Mouse (Mus musculus) frontal cortex, postnatal 10 days (tissue): ENCODE data around the gene Csrp1.

Source experiments
- DNase-seq, 2 experiments: peaks; one replicate each; pipeline ENCODE4 v3.0.0; 2022; ENCODE audit warnings: low spot score in 2 of 2, mixed read lengths in 1 of 2

Csrp1 gene

DNA sequence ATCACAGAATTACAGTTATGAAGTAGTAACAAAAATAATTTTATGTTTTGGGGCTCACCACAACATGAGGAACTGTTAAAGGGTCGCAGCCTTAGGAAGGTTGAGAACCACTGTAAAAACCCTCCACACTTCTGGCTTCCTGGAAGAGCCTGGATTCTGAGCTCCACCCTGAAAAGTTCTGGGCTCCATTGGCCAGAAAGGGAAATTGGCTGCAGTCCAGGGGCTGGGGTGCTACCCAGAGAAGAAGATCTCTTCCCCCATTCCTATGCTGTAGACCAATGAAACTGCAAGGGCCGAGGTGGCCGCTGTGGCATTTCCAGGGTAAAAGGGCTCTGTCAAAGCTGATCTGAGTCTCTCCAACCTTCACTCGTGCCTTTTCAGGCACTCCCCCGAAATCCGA is 21.8 kb upstream of the Csrp1 start:
- no peak for DNase-seq

DNA sequence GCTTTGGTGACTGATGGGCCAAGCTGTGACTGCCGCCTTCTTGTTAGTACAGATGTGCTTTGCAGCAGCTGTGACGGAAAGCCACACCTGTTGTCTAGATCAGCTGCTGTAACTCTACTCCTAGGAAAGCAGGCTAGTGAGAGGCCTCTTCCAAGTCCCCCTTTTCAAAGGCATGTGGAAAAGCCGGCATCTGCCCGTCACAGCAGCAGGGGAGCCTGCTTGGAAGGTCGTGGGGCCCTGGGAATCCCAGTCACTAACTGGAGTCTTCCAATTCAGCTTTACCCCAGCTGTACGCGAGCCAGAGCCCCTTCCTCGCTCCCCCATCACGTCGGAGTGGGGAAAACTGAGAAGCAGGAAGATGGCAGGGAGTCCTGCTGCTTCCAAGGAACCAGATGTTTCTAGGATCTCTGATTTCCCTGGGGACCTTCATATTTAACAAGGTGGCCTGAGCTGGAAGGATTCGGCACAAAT is 21.4 kb upstream of the Csrp1 start:
- no peak for DNase-seq

DNA sequence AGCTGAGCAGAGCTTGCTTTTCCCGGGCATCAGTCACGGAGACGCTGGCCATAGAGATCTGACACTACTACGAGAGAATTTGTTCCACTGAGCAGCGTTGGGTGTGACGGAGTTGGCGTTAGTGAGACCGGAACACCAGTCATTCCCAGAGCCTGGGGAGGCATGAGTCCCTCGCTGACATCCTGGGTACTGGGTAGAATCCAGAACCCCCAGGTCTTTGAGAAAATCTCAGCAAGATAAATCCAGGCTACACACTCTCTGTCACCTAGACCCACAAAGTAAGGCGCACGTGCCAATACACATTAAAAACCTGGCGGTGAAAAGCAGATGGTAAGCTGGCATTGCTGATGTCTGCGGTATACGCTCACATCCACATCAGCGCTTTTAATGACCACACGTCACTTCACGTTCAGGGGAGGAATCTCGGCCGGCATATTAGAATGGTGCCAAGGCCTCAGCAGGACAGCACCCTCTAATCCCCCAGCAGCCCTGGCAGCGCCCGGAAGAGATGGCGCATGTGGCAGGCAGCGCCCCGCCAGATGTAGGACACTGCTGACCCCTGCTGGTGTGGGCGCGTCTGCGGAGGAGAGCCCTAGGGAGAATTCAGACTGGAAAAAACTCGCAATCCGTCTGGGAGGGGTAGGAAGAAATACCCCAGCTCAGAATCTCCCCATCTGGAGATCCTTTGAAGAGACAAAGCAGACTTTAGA is 20.7 kb upstream of the Csrp1 start:
- DNase-seq: peak; percentile 58 to 75

DNA sequence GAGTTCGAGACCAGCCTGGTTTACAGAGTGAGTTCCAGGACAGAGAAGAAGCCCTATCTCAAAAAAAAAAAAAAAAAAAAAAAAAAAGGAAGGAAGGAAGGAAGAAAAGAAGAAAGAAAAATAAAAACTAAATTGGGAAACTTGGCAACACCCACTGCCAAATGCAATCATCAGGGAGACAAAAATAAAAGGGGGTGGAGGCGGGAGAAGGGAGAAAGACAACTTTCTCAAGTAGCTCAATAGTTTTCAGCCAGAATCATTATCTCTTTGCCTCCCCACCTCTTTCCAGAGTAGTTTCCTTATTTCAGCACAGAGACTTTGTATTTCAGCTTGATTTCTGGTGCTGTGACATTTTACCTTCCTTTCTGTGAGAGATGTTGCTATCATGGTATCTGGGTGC is 20.0 kb upstream of the Csrp1 start:
- DNase-seq: no peak

DNA sequence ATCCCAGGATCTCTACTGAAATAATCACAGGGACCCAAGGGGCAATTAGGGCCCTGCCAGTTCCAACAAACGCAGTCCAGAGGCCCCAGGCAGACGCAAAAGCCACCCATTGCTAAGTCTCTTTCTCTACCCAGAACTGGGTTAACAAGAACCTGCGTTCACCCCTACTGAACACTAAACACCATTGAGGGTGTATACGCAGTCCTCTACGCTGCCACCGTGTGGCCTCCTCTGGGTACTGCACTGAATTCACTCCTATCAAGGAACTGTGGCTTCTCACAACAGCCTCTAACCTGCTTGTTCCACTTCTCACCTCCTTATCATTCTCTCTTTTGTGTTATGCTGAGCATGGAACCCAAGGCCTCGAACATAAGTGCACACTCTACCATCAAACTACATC is 19.3 kb upstream of the Csrp1 start:
- DNase-seq: peak in 1 of 2 experiments; percentile 73

DNA sequence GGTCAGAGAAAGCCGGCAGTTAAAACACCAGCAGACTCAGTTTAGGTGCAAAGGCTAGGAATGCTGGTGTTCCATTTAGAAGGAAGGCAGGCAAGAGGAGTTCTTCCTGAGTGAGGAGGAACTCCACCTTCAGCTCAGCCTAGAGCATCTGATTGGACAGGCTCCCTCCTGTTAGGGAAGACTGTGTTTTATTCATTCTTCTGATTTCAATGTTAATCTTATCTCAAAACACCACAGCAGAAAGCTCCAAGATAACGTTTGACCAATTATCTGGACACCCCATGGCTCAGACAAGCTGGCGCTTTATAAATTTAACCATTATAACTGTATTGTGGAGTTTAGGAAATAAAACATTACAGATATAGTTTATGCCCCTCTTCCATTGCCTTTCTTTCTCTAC is 18.5 kb upstream of the Csrp1 start:
- DNase-seq: no peak

DNA sequence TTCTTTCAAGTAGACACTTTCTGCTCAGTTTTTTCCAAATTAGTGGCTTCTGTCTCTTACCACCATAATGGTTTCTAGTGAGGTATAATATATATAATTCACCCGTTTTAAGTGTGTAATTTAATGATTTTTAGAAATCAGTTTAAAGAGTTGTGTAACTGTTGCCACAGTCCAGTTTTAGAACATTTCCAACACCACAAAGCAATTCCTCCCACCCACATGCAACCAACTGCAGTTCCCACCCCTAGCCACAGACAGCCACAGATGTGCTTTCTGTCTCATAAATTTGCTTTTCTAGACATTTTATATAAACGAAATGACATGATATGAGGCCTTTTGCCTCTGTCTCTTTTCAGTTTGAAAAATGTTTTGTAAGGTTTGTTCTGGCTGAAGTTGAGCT is 17.1 kb upstream of the Csrp1 start:
- no peak for DNase-seq

DNA sequence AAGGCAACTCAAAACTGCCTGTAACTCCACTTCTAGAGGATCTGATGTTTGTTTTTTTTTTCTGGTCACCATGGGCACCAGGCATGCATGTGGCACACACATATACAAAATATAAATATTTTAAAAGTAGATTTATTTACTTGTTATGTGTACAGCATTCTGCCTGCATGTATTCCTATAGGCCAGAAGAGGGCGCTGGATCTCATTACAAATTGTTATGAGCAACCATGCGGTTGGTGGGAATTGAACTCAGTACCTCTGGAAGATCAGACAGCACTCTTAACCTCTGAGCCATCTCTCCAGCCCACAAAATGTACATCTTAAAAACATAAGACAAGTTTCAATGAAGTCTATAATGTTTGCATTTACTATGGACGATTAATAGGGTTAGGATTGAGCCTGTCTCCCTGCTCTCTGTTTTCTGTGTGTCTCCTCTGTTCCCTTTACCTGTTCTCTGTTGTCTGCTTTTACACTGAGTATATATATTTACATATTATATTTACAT is 15.5 kb upstream of the Csrp1 start:
- DNase-seq: no peak

DNA sequence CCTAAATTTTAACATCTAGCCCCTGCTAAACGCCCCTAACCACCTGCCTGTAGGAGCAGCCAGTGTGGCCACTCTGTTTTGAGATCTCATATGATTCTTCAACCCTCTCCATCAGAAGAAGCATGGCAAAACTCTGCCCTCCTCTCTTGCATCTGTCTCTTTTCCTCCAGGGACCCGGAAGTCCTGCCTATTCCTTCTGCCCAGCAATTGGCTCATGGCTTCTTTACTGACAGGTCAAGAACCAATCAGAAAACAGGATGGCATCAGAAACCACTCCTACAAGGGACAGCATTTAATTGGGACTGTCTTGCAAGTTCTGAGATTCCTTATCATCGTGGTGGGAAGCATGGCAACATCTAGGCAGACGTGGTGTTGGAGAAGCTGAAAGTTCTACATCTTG is 11.5 kb upstream of the Csrp1 start:
- DNase-seq: no peak

DNA sequence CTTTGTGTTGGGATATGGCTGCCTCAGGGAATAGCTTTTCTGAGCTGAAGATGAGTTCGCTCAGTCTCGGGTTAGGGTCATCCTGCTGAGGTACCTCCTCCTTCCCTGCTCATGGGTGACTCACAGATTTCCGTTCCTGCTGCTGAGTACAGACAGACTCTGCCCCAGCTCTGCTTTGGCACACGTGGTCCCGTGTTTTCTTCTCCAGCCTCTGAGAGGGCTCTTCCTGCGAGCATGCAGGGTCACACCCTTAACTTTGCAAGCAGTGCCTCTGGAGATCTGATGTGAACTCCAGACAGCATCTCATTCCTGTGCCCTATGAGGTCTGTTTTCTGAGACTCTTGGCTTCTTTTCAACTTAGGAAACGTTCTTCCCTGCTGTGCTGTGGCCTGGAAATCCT is 8.7 kb upstream of the Csrp1 start:
- DNase-seq: no peak

DNA sequence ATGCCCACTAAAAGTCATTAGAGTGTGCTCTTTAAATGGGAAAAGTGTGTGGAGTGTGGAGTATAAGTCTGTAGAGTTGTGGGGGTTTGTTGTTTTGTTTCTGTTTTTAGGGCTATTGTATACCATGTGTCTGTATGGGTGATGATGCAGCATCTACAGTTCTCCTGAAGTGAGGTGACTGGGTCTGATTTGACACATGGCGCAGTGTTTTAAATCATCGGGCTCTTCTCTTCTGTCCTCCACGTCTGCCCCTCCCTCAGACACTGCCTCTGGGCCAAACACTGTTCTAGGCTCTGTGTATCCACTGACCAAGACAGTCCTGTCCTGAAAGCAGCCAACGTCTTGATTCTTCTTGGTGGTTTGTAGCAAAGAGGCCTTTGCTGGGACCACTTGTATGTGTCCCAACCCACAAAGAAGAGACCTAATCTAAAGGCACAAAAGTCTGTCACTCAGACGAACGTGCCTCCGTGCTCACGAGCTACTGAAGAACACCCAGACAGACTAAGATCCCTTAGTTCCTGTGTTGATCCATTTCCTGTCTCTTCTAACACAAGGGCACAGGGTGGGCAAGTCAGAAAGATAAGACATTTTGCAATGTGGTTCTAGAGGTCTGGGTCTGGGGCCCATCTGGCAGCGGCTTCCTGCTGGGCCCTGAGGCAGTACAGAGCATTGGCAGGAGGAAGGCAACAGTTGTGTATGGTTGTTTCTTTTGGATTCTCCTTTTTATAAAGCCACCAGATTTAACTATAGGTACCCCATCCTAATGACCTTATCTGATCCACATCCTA is 5.6 kb upstream of the Csrp1 start:
- DNase-seq: no peak

DNA sequence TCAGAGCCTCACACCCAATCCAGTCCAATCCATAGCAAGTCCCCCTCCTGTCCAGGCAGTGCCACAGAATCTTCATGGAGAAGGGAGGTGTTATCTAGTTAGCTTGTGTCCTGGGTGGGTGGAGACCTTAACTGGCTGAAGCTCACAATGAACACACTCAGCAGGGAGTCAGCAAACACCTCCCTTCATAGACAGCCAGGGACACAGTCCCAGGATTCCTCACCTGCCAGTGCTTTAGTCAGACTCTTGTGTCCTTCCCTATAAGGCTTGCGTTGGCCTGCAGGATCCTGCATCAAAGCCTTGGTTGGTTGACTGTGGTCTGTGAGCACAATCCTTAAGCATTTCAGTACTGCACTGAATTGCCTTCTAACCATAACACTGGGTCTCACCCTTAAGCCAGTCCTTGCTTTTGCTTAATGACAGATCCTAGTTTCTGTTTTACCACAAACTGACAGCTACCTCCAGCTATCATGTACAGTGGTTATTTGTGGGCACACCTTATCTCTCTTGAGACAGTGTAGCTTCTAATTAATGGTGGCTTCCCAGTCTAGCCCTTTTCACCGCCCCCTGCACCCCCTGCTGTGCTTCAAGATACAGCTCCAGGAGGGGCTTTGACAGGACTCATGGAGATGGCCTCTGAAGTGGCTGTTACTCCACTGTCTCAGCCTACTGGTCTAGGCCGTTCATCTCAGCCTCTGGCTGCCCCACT is 4.8 kb upstream of the Csrp1 start:
- DNase-seq: no peak

DNA sequence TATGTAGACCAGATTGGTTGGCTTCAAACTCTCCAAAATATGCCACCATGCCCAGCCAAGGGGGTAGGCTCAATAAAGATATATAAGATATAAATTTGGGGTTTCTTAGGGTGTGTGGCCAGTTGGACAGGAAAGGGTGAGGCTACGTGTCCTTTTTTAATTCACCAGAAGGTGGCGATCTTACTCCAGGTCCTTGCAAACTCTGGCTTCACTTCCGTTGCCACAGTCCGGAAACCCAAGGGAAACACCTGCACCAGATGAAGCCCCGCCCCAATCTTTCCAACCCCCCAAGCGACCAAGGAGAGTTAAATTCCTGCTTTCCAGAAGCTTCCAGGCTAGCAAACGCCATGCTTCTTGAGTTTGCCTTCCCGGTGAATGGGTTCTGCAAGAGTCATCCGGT is 375 bp upstream of the Csrp1 start:
- peak in 1 of 2 experiments; percentile 55 for DNase-seq

DNA sequence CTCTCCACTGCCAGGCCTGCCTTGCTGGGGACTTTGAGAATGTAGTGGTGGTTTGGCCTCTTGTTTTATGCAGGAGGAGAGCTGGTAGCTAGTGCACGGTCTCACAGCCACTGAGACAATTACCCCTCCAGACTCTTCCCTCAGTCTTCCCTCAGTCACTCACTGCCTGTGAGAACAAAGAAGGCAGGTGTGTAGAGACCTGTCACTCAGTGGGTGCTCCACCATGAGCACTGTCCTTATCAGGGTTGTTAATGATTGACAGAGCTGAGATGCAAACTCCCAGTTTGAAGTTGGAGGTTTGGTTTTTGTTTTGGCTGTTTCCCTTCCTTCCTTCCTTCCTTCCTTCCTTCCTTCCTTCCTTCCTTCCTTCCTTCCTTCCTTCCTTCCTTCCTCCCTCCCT is 3.2 kb downstream of the Csrp1 start:
- DNase-seq: no peak

DNA sequence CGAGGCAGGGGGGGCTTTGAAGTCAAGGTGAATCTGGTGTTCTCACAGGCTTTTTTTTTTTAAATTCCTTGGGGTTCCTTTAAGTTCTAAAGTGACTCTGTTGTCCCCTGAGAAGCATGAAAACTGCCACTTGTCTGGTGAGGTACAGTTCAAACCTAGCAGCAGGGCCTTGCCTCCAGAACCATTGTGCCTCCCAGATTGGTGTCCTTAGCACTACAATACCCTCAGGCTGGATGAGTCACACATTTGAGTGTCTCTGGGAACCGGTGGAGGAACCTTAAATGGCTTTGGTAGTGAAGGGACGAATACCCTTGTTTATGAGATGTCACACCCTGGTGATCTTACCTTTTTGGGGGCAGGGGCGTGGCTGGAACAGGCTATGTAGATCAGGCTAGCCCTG is 4.3 kb downstream of the Csrp1 start:
- no peak for DNase-seq

DNA sequence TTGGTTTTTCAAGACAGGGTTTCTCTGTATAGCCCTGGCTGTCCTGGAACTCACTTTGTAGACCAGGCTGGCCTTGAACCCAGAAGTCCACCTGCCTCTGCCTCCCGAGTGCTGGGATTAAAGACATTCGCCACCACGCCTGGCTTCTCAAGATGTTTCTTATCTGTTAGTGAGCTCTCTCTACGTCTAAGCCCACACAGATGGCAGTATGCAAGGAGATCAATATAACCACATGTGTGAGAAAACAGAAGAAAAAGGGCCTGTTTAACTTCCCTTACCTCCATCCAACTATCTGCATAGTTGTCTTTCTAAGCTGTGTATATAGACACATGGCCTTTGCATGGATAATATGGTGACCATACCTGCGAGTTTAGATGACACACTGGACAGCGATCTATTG is 5.5 kb downstream of the Csrp1 start:
- DNase-seq: no peak

DNA sequence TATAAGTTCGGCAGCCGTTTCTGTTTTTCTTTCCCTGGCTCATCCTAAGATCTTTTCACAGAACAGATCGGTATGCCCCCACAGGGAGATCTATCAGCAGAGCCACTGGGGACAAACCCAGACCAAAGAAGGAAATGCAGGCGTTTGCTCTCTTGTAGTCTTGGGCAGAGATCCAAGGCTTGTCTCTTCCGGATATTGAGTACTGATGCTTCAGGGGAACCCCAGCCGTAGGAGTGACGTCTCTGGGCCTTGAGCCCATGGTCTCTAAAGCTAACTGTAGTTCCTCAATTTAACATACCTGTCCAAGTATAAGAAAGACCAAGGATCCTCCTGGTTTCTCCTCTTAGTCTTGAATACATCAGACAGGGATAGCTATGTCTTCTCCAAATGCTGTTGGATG is 6.1 kb downstream of the Csrp1 start:
- no peak for DNase-seq

DNA sequence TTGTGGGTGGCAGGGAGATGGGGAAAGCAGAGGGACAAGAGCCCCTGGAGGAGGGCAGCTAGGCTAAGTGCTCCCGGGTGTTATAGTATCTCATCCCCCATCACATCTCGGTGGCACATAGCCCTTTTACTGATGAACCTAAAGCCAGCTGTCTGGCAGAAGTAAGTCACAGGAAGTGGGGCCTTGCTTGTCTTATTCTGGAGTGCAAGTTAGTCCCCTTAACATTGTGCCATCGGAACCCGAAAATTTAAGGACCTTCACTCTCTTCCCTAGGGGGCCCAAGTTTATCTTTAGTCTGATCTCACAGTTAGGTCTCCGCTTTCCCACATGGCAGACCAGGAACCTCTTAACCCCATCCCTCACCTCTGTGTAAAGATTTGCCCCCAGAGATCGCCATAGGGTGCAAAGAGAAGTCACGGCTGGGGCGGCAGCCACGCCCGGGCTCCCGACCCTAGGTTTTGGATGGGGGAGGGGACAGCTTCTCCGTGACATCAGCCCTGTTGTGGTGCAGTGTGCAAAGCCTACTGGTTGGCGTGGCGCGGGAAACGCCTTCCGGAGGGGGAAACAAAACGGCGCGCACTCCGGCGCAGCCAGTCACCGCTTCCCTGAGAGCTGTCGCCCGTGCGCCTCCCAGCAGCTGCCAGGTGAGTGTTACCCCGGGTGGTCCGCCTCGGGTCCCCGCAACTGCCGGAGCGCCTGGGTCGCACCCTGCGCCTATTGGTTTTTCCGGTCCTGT is 8.9 kb downstream of the Csrp1 start:
- DNase-seq: peak; percentile 68 to 78

DNA sequence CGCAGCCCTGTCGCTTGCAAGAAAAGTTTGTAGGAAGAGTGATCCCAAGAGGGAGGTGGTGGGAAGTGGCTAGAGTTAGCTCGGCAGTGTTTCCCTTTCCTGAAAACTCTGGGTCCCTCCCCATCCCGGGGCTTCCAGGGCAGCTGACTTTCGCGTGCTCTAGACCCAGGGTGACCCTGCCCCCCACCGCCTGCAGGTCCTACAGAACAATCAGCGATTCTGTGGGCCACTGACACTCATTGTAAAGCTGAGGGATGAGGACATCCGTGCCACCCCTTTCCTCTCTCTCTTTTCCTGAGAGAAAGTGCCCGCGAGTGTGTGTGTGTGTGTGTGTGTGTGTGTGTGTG is 9.5 kb downstream of the Csrp1 start:
- no peak for DNase-seq

DNA sequence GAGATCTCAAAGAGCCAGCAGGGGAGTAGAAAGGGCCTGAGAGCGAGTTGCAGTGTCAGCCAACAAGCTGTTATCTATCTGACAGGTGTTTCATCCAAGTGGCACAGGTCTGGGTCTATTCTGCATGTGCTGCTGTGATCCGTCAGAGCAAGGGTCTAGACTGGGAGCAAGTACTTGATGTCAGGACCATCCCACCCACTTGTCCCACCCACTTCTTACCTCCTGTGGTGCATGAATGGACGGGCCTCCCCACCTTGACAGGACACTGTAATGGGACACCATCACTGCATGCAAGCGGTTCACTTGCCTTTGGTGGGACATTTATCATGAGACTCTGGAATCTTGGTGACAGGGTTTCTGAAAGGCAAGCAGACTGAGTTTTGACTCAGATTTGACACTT is 10.0 kb downstream of the Csrp1 start:
- no peak for DNase-seq

DNA sequence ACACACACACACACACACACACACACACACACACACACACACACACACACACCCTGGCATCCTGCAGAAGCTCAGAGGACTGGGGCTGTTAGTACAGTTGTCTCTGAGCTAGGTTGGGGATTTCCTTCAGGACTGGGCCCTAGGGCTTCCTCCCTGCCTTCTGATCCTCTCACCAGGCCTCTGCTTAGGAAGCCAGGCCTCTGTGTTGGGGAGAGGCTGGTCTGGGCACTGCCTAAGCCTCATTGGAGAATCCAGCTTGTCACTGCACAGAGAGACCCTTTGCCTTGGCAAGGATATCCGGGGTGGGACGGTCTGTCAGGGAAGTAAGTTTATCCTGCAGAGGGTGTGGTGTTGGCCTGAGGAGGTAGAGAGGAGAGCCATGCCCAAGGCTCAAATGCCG is 10.4 kb downstream of the Csrp1 start:
- peak in 1 of 2 experiments; percentile 22 for DNase-seq

DNA sequence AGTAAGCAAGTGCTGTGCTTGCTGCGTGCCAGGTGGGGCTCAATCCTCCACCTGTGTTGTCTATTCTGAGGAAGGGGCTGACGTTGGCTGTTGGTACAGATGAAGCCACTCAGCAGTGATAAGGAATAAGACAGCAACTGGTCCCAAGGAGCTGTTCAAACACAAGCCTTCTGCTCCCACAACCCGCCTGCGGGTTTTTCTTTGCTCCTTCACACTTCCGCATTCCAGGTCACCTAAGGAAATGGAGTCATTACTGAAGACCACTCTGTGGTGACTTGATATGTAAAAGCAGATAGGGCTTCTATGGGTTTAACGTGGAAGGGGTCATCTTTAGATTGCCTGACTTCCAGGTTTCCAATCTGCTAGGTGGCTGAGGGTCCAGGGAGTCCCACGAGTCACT is 11.5 kb downstream of the Csrp1 start:
- no peak for DNase-seq
